Mouse (Mus musculus) liver, embryonic 14.5 days (tissue): ENCODE data around the gene Hist1h2bg. TPM values are rescaled to one million over a fixed set of nuclear protein-coding genes. Genes with fewer than 3 reads are reported as not detected.
"Not testable (repeated sequence)": the region's sequence is repeated elsewhere in the genome, so short reads cannot be mapped to it uniquely, and the experiment has no call there.

Source experiments
- ATAC-seq: fragments of 200-750 bp; cut with Nextera tagmentation; 2 replicates; pipeline ENCODE4 v1.8.0; 2017; ENCODE audit warnings: moderate number of reproducible peaks, mild to moderate bottlenecking, moderate library complexity; ENCODE audit not compliant: insufficient read depth
- DNase-seq, 3 experiments: peaks; one replicate each; pipeline ENCODE4 v3.0.0-alpha.2; 2012 to 2013; ENCODE audit warnings: low read depth in 3 of 3, low spot score in 3 of 3
- H3K27ac ChIP-seq: fragments of 300-500 bp; sonication (generic); 2 replicates; pipeline ENCODE4 v1.5.1; 2014; ENCODE audit warnings: moderate library complexity, mild to moderate bottlenecking, control low read depth, inconsistent platforms
- H3K27me3 ChIP-seq: fragments of 300-500 bp; sonication (generic); 2 replicates; pipeline ENCODE4 v1.6.1; 2014; ENCODE audit warnings: mild to moderate bottlenecking, low read length, moderate library complexity; ENCODE audit not compliant: control insufficient read depth, insufficient read depth
- H3K36me3 ChIP-seq: fragments of 300-500 bp; sonication (generic); replicated peaks from 2 replicates; pipeline ENCODE4 v1.6.1; 2014; ENCODE audit warnings: low read depth; ENCODE audit not compliant: control insufficient read depth, insufficient read depth
- H3K4me1 ChIP-seq, 2 experiments: fragments of 200-500 bp in 1 of 2; fragments of 300-500 bp in 1 of 2; sonication (generic) in 1 of 2; replicated peaks; 2 replicates each; pipeline ENCODE4 v1.6.1; 2012 to 2014; ENCODE audit warnings: antibody characterized with exemption in 1 of 2, inconsistent platforms in 1 of 2, low read length in 1 of 2; ENCODE audit not compliant: control insufficient read depth in 2 of 2, insufficient read depth in 2 of 2
- H3K4me2 ChIP-seq: fragments of 300-500 bp; sonication (generic); 2 replicates; pipeline ENCODE4 v1.6.1; 2014; ENCODE audit warnings: low read depth, mild to moderate bottlenecking, control low read depth, moderate library complexity
- H3K4me3 ChIP-seq, 2 experiments: fragments of 200-500 bp in 1 of 2; fragments of 300-500 bp in 1 of 2; sonication (generic) in 1 of 2; 2 replicates each; pipeline ENCODE4 v1.5.1; 2012 to 2014; ENCODE audit warnings: low read depth in 2 of 2, low read length in 2 of 2, mild to moderate bottlenecking in 2 of 2, control low read depth in 1 of 2, inconsistent platforms in 1 of 2, moderate library complexity in 1 of 2; ENCODE audit not compliant: insufficient read depth in 1 of 2
- H3K9ac ChIP-seq: fragments of 300-500 bp; sonication (generic); replicated peaks from 2 replicates; pipeline ENCODE4 v1.6.1; 2014; ENCODE audit warnings: mild to moderate bottlenecking, control low read depth, moderate library complexity
- H3K9me3 ChIP-seq: fragments of 300-500 bp; sonication (generic); 2 replicates; pipeline ENCODE4 v1.6.1; 2016; ENCODE audit warnings: low read length, mixed read lengths; ENCODE audit not compliant: control insufficient read depth
- CTCF ChIP-seq: IDR thresholded peaks from 2 replicates; pipeline ENCODE4 v1.5.1; 2016; ENCODE audit warnings: antibody characterized with exemption, low read depth, control low read depth
- EP300 ChIP-seq: IDR thresholded peaks from 2 replicates; pipeline ENCODE4 v1.6.1; 2016; ENCODE audit warnings: antibody characterized with exemption, low read depth
- WGBS: fragments of 180-500 bp; shearing (Covaris S2); extraction: QIAGEN DNeasy Blood & Tissue Kit; methylation state at CpG from one replicate; pipeline ENCODE4 v1.1.7; 2014; ENCODE audit not compliant: insufficient replicate concordance; 5-methylcytosine and 5-hydroxymethylcytosine counted together
- polyA plus RNA-seq, 2 experiments: library from polyadenylated mRNA; depleted of rRNA in 1 of 2; stranded (reverse) in 1 of 2; unstranded in 1 of 2; fragments of >200 nt; fragmentation: Nextera tagmentation in 1 of 2; extraction: Ambion mirVana in 1 of 2; gene quantifications; 2 replicates each; pipeline versions ENCODE4 v1.2.1 to v1.2.3; 2012 to 2014

Gene Hist1h2bg
- polyA plus RNA-seq, 2 experiments = 6.9 to 42.1 TPM

- Histone ChIP-seq H3K27me3 (no peaks in the 10 kb centered on the region), H3K36me3 (no peaks in the 10 kb centered on the region), H3K9me3 (no peaks in the 10 kb centered on the region), H3K4me2 (peak overlapping the region; percentile 90), H3K27ac (peak overlapping the region; percentile 76), H3K4me1 (peaks cover 17 to 24% of the 10 kb centered on the region in 2 experiments), H3K4me3 (peak overlapping the region in 1 of 2 experiments; percentile 66; a peak in 3 of 4 replicates), H3K9ac (peak overlapping the region; percentile 65)
- TF ChIP-seq EP300 = no peak
- TF ChIP-seq CTCF = no peak
- 61% methylated on average over 3 of the region's 3 CpGs for WGBS
- ATAC-seq (no peak), DNase-seq (no peak)
These were observed 29.7 kb upstream of the Hist1h2bg start for GRCm38 (mm10) chr13:23541497-23541896.

- not testable (repeated sequence) for H3K9me3 ChIP-seq, H3K36me3 ChIP-seq, H3K27me3 ChIP-seq, DNase-seq
- peaks cover 9 to 18% of the 10 kb centered on the region in 2 experiments for H3K4me1 ChIP-seq
- peak overlapping the region; percentile 90 for H3K4me2 ChIP-seq
- 0 out of 2 replicates have a peak, but pooled peaks have one; percentile 1 for ATAC-seq
- 4% methylated on average over 3 of the region's 3 CpGs for whole genome bisulfite sequencing
- peak overlapping the region; percentile 66 to 75 for H3K4me3 ChIP-seq
- H3K27ac ChIP-seq = peak overlapping the region; percentile 99
- peak; percentile 4; the same call in 1 of the 2 replicates for TF ChIP-seq EP300
- H3K9ac ChIP-seq = peak overlapping the region; percentile 96
These were observed 28.8 kb upstream of the Hist1h2bg start for GRCm38 (mm10) chr13:23542225-23542980.

GRCm38 (mm10) chr13:23542999-23543607 lies 28.1 kb upstream of the Hist1h2bg start, which contains the start of gene Hist1h2bh:
Hist1h2bh (minus strand) TSS chr13:23543392.
- ATAC-seq = peak; percentile 85
- peak within 1 kb of the TSS; percentile 90 for H3K4me2 ChIP-seq
- H3K9me3 ChIP-seq, H3K36me3 ChIP-seq, H3K27me3 ChIP-seq: not testable (repeated sequence)
- H3K27ac ChIP-seq = peak within 1 kb of the TSS; percentile 99
- peak within 1 kb of the TSS; percentile 96 for H3K9ac ChIP-seq
- DNase-seq = peak; percentile 96 to 97 (median 97)
- TF ChIP-seq EP300 = peak; percentile 74
- under 1% methylated on average over 28 of the region's 42 CpGs for WGBS
- peaks cover 7 to 17% of the 10 kb centered on the region in 2 experiments for H3K4me1 ChIP-seq
- peak within 1 kb of the TSS; percentile 66 to 75 for H3K4me3 ChIP-seq

- H3K27ac ChIP-seq = peak within 1 kb of the TSS; percentile 99
- ATAC-seq = peak; percentile 75
- H3K4me1 ChIP-seq = peaks cover 5 to 15% of the 10 kb centered on the region in 2 experiments
- peak; percentile 93 to 94 (median 94) for DNase-seq
- no peaks in the 10 kb centered on the region for H3K9me3 ChIP-seq
- H3K4me2 ChIP-seq = peak within 1 kb of the TSS; percentile 90
- no peaks in the 10 kb centered on the region for H3K36me3 ChIP-seq
- peak within 1 kb of the TSS; percentile 66 to 75 for H3K4me3 ChIP-seq
- TF ChIP-seq CTCF (no peak; the same call in 1 of the 2 replicates), EP300 (peak; percentile 77)
- H3K27me3 ChIP-seq = no peaks in the 10 kb centered on the region
- peak within 1 kb of the TSS; percentile 96 for H3K9ac ChIP-seq
- WGBS = under 1% methylated on average over 30 of the region's 45 CpGs
These were observed 27.0 kb upstream of the Hist1h2bg start, which contains the start of gene Hist1h3f for GRCm38 (mm10) chr13:23543965-23544786. Hist1h3f (plus strand) TSS chr13:23544052.

- Histone ChIP-seq H3K4me2 (peak overlapping the region; percentile 90), H3K9ac (peak overlapping the region; percentile 86), H3K4me3 (peak overlapping the region; percentile 55 to 59), H3K27ac (peak overlapping the region; percentile 97), H3K4me1 (peaks cover 10 to 15% of the 10 kb centered on the region in 2 experiments)
- not testable (repeated sequence) for H3K27me3 ChIP-seq, ATAC-seq, H3K9me3 ChIP-seq, H3K36me3 ChIP-seq, DNase-seq
- 0% methylated on average over 11 of the region's 14 CpGs for WGBS
These were observed 26.4 kb upstream of the Hist1h2bg start for GRCm38 (mm10) chr13:23544787-23545120.
